Mouse (Mus musculus): Measurements from ENCODE around the gene Ldlrad3. TPM values are rescaled to one million over a fixed set of nuclear protein-coding genes. Genes with fewer than 3 reads are reported as not detected.

The Ldlrad3 gene
- polyA plus RNA-seq, 2 experiments, result 2.1 to 2.9 TPM

GRCm38 (mm10) chr2:101907386-101908022 is 278.7 kb downstream of the Ldlrad3 start:
- no peak for TF ChIP-seq CTCF (IDR thresholded peaks at IDR 0.05; ENCODE audit: low read depth)
- no peak for TF ChIP-seq EP300 (IDR thresholded peaks at IDR 0.05; ENCODE audit: low read depth)
- WGBS (ENCODE audit: insufficient replicate concordance), result 73% methylated on average over 10 of the region's 10 CpGs
- no peak overlapping the region for H3K4me3 ChIP-seq (ENCODE audit: insufficient read depth in 1 of 2, low read depth in 2 of 2, low read length in 2 of 2)

DNA sequence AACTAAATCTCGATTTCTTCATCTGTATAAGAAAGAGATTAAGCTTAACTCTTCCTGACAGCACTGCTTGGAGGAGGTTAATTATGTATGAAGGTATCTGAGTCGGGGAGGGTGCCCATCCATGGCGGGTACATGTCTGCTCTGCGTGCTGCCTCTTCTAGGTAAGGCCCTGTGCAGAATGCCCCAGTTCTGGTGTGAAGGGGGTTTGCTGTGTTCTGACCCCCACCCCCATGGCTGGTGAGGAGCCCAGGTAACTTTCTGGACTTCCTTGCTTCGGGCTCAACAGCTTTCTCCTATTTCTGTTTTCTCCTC is 279.9 kb downstream of the Ldlrad3 start:
- no peak for ATAC-seq (ENCODE audit: insufficient read depth)
- no peaks in the 10 kb centered on the region for H3K4me1 ChIP-seq (replicated peaks; ENCODE audit: control insufficient read depth in 2 of 2, insufficient read depth in 2 of 2, low read length in 1 of 2)
- no peak overlapping the region for H3K9ac ChIP-seq (replicated peaks)

More at GRCm38 (mm10) chr2:101907386-101908022, 278.7 kb downstream of the Ldlrad3 start:
- H3K27ac ChIP-seq, result no peak overlapping the region
- H3K36me3 ChIP-seq (replicated peaks; ENCODE audit: control insufficient read depth, insufficient read depth, low read depth), result no peaks in the 10 kb centered on the region
- H3K27me3 ChIP-seq (ENCODE audit: control insufficient read depth, insufficient read depth, low read length), result no peaks in the 10 kb centered on the region
- no peak for ATAC-seq (ENCODE audit: insufficient read depth)
- no peaks in the 10 kb centered on the region for H3K4me1 ChIP-seq (replicated peaks; ENCODE audit: control insufficient read depth in 2 of 2, insufficient read depth in 2 of 2, low read length in 1 of 2)
- H3K4me2 ChIP-seq (ENCODE audit: low read depth), result no peak overlapping the region
- H3K9me3 ChIP-seq (ENCODE audit: control insufficient read depth, low read length), result no peaks in the 10 kb centered on the region
- H3K9ac ChIP-seq (replicated peaks), result no peak overlapping the region
- no peak for DNase-seq (ENCODE audit: low read depth in 3 of 3, low spot score in 3 of 3)

GRCm38 (mm10) chr2:101905534-101906378 is 280.4 kb downstream of the Ldlrad3 start:
- Histone ChIP-seq H3K27ac (no peak overlapping the region), H3K9ac (replicated peaks) (no peak overlapping the region), H3K27me3 (ENCODE audit: control insufficient read depth, insufficient read depth, low read length) (no peaks in the 10 kb centered on the region), H3K36me3 (replicated peaks; ENCODE audit: control insufficient read depth, insufficient read depth, low read depth) (no peaks in the 10 kb centered on the region; the same call in 1 of the 2 replicates), H3K9me3 (ENCODE audit: control insufficient read depth, low read length) (no peaks in the 10 kb centered on the region), H3K4me1 (replicated peaks; ENCODE audit: control insufficient read depth in 2 of 2, insufficient read depth in 2 of 2, low read length in 1 of 2) (no peaks in the 10 kb centered on the region), H3K4me3 (ENCODE audit: insufficient read depth in 1 of 2, low read depth in 2 of 2, low read length in 2 of 2) (no peak overlapping the region), H3K4me2 (ENCODE audit: low read depth) (peak overlapping the region; percentile 17; the same call in 1 of the 2 replicates)
- peak; percentile 51 for ATAC-seq (ENCODE audit: insufficient read depth)
- TF ChIP-seq EP300 (IDR thresholded peaks at IDR 0.05; ENCODE audit: low read depth), result no peak
- TF ChIP-seq CTCF (IDR thresholded peaks at IDR 0.05; ENCODE audit: low read depth), result peak; percentile 86
- peak; percentile 31 to 46 (median 36) for DNase-seq (ENCODE audit: low read depth in 3 of 3, low spot score in 3 of 3)
- 23% methylated on average over 21 of the region's 21 CpGs for WGBS (ENCODE audit: insufficient replicate concordance)

More for the DNA sequence above, 279.9 kb downstream of the Ldlrad3 start:
- Histone ChIP-seq H3K27ac (no peak overlapping the region), H3K9me3 (ENCODE audit: control insufficient read depth, low read length) (no peaks in the 10 kb centered on the region), H3K27me3 (ENCODE audit: control insufficient read depth, insufficient read depth, low read length) (no peaks in the 10 kb centered on the region), H3K36me3 (replicated peaks; ENCODE audit: control insufficient read depth, insufficient read depth, low read depth) (no peaks in the 10 kb centered on the region), H3K4me3 (ENCODE audit: insufficient read depth in 1 of 2, low read depth in 2 of 2, low read length in 2 of 2) (no peak overlapping the region), H3K4me2 (ENCODE audit: low read depth) (no peak overlapping the region; the same call in 1 of the 2 replicates)
- no peak for TF ChIP-seq EP300 (IDR thresholded peaks at IDR 0.05; ENCODE audit: low read depth)
- no peak for TF ChIP-seq CTCF (IDR thresholded peaks at IDR 0.05; ENCODE audit: low read depth)
- DNase-seq (ENCODE audit: low read depth in 3 of 3, low spot score in 3 of 3), result no peak
- 50% methylated on average over 5 of the region's 5 CpGs for WGBS (ENCODE audit: insufficient replicate concordance)

DNA sequence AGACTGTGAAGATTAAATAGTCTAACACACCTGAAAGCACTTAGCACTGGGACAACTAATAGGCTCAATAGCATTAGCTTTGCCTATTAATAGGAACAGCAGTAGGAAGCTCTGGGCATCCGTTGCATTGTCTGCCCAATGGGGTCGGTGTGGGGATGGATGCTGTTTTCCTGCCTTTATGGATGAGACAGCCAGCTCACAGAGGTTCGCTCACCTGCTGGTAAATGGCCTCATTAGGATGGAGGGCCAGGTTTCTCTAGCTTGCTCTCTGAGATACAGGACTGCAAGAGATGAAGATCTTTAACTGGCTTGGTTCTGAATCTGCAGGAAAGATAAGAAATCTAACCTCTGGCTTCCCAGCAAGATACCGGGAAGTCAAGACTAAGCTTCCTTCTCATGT is 284.0 kb downstream of the Ldlrad3 start:
- H3K4me1 ChIP-seq (replicated peaks; ENCODE audit: control insufficient read depth in 2 of 2, insufficient read depth in 2 of 2, low read length in 1 of 2), result no peaks in the 10 kb centered on the region
- H3K9ac ChIP-seq (replicated peaks), result no peak overlapping the region
- H3K4me2 ChIP-seq (ENCODE audit: low read depth), result no peak overlapping the region
- H3K27me3 ChIP-seq (ENCODE audit: control insufficient read depth, insufficient read depth, low read length), result no peaks in the 10 kb centered on the region
- no peak for DNase-seq (ENCODE audit: low read depth in 3 of 3, low spot score in 3 of 3)
- H3K9me3 ChIP-seq (ENCODE audit: control insufficient read depth, low read length), result no peaks in the 10 kb centered on the region
- H3K4me3 ChIP-seq (ENCODE audit: insufficient read depth in 1 of 2, low read depth in 2 of 2, low read length in 2 of 2), result no peak overlapping the region
- no peak for ATAC-seq (ENCODE audit: insufficient read depth)
- WGBS (ENCODE audit: insufficient replicate concordance), result 77% methylated on average over 4 of the region's 4 CpGs
- TF ChIP-seq EP300 (IDR thresholded peaks at IDR 0.05; ENCODE audit: low read depth), result no peak
- no peak for TF ChIP-seq CTCF (IDR thresholded peaks at IDR 0.05; ENCODE audit: low read depth)
- H3K27ac ChIP-seq, result no peak overlapping the region
- H3K36me3 ChIP-seq (replicated peaks; ENCODE audit: control insufficient read depth, insufficient read depth, low read depth), result no peaks in the 10 kb centered on the region; the same call in 1 of the 2 replicates

Other genes with a start within 250 kb of the Ldlrad3 start
- 7.7 and 11.3 TPM in 2 replicates for gene Trim44, start 221.4 kb upstream of the Ldlrad3 start, polyA plus RNA-seq (2012; rRNA removed)
- 4.8 and 5.4 TPM in 2 replicates for gene Trim44, start 221.4 kb upstream of the Ldlrad3 start, polyA plus RNA-seq (2014; fragmentation: Nextera tagmentation; extraction: Ambion mirVana)